Mouse (Mus musculus): ENCODE results near the gene Pard3b. TPM values are rescaled to one million over a fixed set of nuclear protein-coding genes. Genes with fewer than 3 reads are reported as not detected.

The Pard3b gene
- total and polyA plus RNA-seq, 2 experiments from 2014 or later, result 4.4 to 6.1 TPM

DNA sequence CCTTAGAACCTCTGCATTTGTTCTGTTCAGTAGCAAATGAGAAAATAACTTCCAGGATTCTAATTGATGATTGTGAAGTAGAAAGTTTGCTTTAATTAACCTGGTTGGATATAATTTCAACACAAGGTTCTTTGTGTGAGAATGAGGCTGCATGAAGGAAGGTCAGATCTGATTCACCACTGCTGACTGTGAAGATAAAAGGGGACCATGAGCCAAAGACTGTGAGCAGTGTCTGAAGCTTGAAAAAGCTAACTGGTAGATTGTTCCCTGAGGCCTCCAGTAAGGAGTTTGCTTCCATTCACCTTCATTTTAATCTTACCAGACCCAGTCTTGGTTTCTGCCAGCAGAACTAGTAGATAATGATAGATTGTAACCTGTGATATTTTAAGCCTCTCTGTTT lies 108.9 kb downstream of the Pard3b start:
- Histone ChIP-seq H3K4me2 (ENCODE audit: low read depth) (no peak overlapping the region), H3K9ac (no peak overlapping the region), H3K36me3 (ENCODE audit: insufficient read depth) (no peaks in the 10 kb centered on the region), H3K4me3 (ENCODE audit: low read depth, low read length) (no peak overlapping the region), H3K4me1 (ENCODE audit: insufficient read depth) (no peaks in the 10 kb centered on the region), H3K27me3 (ENCODE audit: insufficient read depth, low read length) (no peaks in the 10 kb centered on the region), H3K27ac (ENCODE audit: low read depth, low read length) (no peak overlapping the region), H3K9me3 (ENCODE audit: low read length) (no peaks in the 10 kb centered on the region)
- DNase-seq, result no peak
- TF ChIP-seq CTCF (IDR thresholded peaks at IDR 0.05; ENCODE audit: low read depth), result no peak
- ATAC-seq, result no peak

DNA sequence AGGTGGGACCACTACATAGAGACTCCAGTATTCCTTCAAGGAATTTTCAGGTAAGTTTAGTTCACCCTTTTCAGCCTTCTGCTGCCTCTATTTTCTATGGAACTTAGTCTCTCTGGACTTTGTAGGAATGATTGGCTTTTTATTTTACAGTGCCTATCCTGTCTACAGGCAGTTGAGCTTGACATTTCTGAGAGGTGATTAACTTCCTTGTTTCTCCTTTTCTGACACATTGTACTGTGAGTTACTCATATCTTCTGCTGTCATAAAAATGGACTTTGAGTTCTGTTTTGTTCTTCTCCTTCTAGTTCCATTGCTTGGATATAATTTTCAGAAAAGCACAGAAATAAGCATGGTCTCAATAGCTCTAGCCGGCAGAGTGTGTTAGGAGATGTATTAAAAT lies 112.4 kb downstream of the Pard3b start:
- no peaks in the 10 kb centered on the region for H3K27me3 ChIP-seq (ENCODE audit: insufficient read depth, low read length)
- 98% methylated on average over 1 of the region's 1 CpGs for WGBS
- H3K9me3 ChIP-seq (ENCODE audit: low read length), result no peaks in the 10 kb centered on the region
- no peak for ATAC-seq
- no peak overlapping the region for H3K9ac ChIP-seq
- DNase-seq, result no peak
- TF ChIP-seq CTCF (IDR thresholded peaks at IDR 0.05; ENCODE audit: low read depth), result no peak
- H3K4me3 ChIP-seq (ENCODE audit: low read depth, low read length), result no peak overlapping the region
- no peaks in the 10 kb centered on the region for H3K36me3 ChIP-seq (ENCODE audit: insufficient read depth)
- no peak overlapping the region for H3K27ac ChIP-seq (ENCODE audit: low read depth, low read length)
- no peaks in the 10 kb centered on the region for H3K4me1 ChIP-seq (ENCODE audit: insufficient read depth)
- no peak overlapping the region for H3K4me2 ChIP-seq (ENCODE audit: low read depth)

DNA sequence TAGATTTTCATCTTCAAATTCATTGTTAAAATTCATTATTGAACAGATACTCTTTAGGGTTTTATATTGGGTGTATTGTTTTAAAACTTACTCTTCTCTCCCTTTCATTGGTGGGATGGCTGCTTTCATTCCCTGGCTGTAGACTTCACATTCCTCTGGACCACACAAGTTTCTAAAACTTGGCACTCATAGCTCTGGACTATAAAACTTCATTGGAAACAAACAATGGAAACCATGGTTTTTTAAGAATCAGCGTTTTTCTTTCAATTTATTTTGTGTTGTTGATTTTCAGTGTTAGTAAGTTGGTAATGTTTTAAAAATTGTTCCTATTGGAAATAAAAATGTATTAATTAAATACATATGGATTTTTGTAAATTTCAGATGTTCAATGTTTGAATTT lies 118.1 kb downstream of the Pard3b start:
- Histone ChIP-seq H3K4me1 (ENCODE audit: insufficient read depth) (no peaks in the 10 kb centered on the region), H3K4me3 (ENCODE audit: low read depth, low read length) (no peak overlapping the region), H3K9me3 (ENCODE audit: low read length) (no peaks in the 10 kb centered on the region), H3K27me3 (ENCODE audit: insufficient read depth, low read length) (no peaks in the 10 kb centered on the region), H3K27ac (ENCODE audit: low read depth, low read length) (no peak overlapping the region), H3K36me3 (ENCODE audit: insufficient read depth) (no peaks in the 10 kb centered on the region), H3K4me2 (ENCODE audit: low read depth) (no peak overlapping the region), H3K9ac (no peak overlapping the region)
- ATAC-seq (no peak), DNase-seq (no peak)
- TF ChIP-seq CTCF (IDR thresholded peaks at IDR 0.05; ENCODE audit: low read depth), result no peak
- 76% methylated on average over 1 of the region's 1 CpGs for WGBS

DNA sequence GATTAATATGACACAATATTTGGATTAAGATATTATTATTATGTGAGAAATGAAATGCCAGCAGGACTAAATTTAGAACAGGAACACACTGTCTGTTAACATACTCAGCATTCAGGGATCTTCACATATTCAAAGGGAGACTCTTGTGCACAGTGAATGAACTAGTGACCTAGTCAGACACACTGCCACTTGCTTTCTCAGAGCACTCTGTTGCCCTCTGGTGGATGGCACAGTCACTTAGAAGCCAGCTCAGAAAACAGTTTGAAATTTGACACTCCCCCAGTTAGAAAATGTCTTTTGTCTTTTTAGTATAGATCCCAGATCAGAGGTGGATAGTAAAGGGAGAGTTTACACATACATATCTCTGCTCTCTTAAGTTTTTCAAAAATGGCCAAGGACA lies 132.6 kb downstream of the Pard3b start:
- no peak overlapping the region for H3K4me3 ChIP-seq (ENCODE audit: low read depth, low read length)
- no peaks in the 10 kb centered on the region for H3K4me1 ChIP-seq (ENCODE audit: insufficient read depth)
- no peak overlapping the region for H3K9ac ChIP-seq
- H3K27ac ChIP-seq (ENCODE audit: low read depth, low read length), result no peak overlapping the region
- H3K4me2 ChIP-seq (ENCODE audit: low read depth), result no peak overlapping the region
- ATAC-seq (0 out of 2 replicates have a peak, but pooled peaks have one; percentile 23), DNase-seq (peak; percentile 71)
- peak; percentile 86 for TF ChIP-seq CTCF (IDR thresholded peaks at IDR 0.05; ENCODE audit: low read depth)
- H3K36me3 ChIP-seq (ENCODE audit: insufficient read depth), result no peaks in the 10 kb centered on the region
- no peaks in the 10 kb centered on the region for H3K9me3 ChIP-seq (ENCODE audit: low read length)
- H3K27me3 ChIP-seq (ENCODE audit: insufficient read depth, low read length), result no peaks in the 10 kb centered on the region

DNA sequence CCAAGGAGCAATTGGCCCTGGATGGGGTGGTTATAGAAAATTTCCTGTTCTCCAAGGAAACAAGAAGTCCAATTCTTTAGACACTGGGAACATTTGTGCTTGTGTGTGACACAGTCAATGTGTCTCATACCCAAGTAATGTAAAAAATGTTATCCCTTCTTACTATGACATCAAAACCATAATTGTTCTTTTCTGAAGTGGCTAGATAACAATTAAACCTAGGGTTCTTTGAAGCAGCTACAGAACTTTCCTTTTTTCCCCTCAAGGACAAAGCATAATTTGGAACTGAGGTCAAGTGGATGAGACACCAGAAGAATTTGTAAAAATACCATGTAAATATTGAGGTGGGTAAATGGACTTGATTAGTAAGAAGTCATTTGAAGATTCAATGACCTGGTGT lies 140.1 kb downstream of the Pard3b start:
- no peak for DNase-seq
- H3K36me3 ChIP-seq (ENCODE audit: insufficient read depth), result no peaks in the 10 kb centered on the region

DNA sequence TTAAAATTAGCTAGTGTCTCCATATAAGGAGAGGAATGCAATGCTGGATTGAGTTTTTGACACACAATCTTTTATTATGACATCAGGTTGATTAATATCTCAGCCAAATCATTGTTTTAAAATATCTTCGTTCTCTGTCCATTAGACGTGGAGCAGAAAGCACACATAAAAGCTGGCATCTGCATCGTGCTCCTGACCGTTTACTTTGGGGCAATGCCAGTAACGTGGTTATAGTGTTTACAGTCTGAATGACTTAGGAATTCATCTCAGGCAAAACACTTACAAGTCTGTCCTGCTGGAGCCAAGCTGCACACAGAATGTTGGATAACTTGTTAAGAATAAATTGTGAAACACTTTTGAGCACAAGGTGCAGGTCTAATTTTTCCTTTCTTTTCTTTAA lies 141.3 kb downstream of the Pard3b start:
- no peak overlapping the region for H3K4me3 ChIP-seq (ENCODE audit: low read depth, low read length)
- H3K9ac ChIP-seq, result no peak overlapping the region
- H3K36me3 ChIP-seq (ENCODE audit: insufficient read depth), result no peaks in the 10 kb centered on the region
- 33% methylated on average over 5 of the region's 5 CpGs for WGBS
- H3K4me1 ChIP-seq (ENCODE audit: insufficient read depth), result no peaks in the 10 kb centered on the region
- H3K27me3 ChIP-seq (ENCODE audit: insufficient read depth, low read length), result no peaks in the 10 kb centered on the region
- no peak for ATAC-seq
- no peak overlapping the region for H3K27ac ChIP-seq (ENCODE audit: low read depth, low read length)
- H3K4me2 ChIP-seq (ENCODE audit: low read depth), result no peak overlapping the region
- no peak for DNase-seq
- no peaks in the 10 kb centered on the region for H3K9me3 ChIP-seq (ENCODE audit: low read length)
- TF ChIP-seq CTCF (IDR thresholded peaks at IDR 0.05; ENCODE audit: low read depth), result no peak

More for the DNA sequence above, 140.1 kb downstream of the Pard3b start:
- Histone ChIP-seq H3K4me1 (ENCODE audit: insufficient read depth) (no peaks in the 10 kb centered on the region), H3K9me3 (ENCODE audit: low read length) (no peaks in the 10 kb centered on the region), H3K27me3 (ENCODE audit: insufficient read depth, low read length) (no peaks in the 10 kb centered on the region), H3K4me3 (ENCODE audit: low read depth, low read length) (no peak overlapping the region), H3K4me2 (ENCODE audit: low read depth) (no peak overlapping the region), H3K9ac (no peak overlapping the region), H3K27ac (ENCODE audit: low read depth, low read length) (no peak overlapping the region)
- no peak for ATAC-seq
- TF ChIP-seq CTCF (IDR thresholded peaks at IDR 0.05; ENCODE audit: low read depth), result no peak

DNA sequence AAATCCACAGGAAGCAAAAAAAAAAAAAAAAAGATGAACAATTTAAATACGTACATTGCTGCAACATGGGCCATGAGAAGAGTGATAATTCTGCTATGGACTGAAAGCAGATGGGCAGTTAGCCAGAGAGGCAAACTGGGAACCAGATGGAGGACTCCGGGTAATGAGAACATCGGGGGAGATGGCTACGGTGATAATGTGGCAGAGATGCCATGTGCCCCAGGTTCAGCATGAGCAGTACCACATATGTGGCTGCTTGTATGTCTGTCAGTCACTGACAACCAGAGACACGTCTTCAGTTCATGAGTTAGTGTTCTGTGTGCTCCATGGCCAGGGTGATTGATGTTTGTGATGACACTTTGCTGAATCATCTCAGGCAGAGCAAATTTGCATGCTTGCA lies 157.7 kb downstream of the Pard3b start:
- H3K27ac ChIP-seq (ENCODE audit: low read depth, low read length), result no peak overlapping the region
- H3K4me2 ChIP-seq (ENCODE audit: low read depth), result no peak overlapping the region
- no peaks in the 10 kb centered on the region for H3K27me3 ChIP-seq (ENCODE audit: insufficient read depth, low read length)
- no peaks in the 10 kb centered on the region for H3K9me3 ChIP-seq (ENCODE audit: low read length)
- H3K4me1 ChIP-seq (ENCODE audit: insufficient read depth), result no peaks in the 10 kb centered on the region
- H3K36me3 ChIP-seq (ENCODE audit: insufficient read depth), result no peaks in the 10 kb centered on the region
- 48% methylated on average over 5 of the region's 5 CpGs for WGBS
- DNase-seq, result no peak
- no peak overlapping the region for H3K9ac ChIP-seq
- no peak for ATAC-seq
- no peak overlapping the region for H3K4me3 ChIP-seq (ENCODE audit: low read depth, low read length)
- no peak for TF ChIP-seq CTCF (IDR thresholded peaks at IDR 0.05; ENCODE audit: low read depth)

DNA sequence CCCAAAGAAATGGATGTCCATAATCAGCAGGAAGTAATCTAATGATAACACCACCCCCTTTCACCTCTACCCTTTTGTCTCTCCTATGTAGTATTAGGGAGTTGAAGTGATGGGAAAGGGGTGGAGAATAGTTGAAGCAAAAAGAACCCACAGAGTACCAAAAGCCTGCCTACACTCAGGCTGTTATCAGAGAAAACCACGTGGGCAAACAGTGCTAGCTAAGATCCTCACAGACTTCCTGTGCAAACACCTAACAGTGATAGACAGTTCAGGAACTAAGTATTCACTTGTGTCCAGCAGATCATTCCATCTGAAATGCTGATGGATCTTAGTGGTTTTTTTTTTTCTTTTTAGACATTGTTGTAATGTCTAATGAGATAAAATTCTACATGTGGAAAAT lies 181.6 kb downstream of the Pard3b start:
- Histone ChIP-seq H3K27ac (ENCODE audit: low read depth, low read length) (no peak overlapping the region), H3K27me3 (ENCODE audit: insufficient read depth, low read length) (no peaks in the 10 kb centered on the region), H3K9me3 (ENCODE audit: low read length) (no peaks in the 10 kb centered on the region), H3K4me2 (ENCODE audit: low read depth) (no peak overlapping the region), H3K4me1 (ENCODE audit: insufficient read depth) (no peaks in the 10 kb centered on the region), H3K9ac (no peak overlapping the region), H3K36me3 (ENCODE audit: insufficient read depth) (no peaks in the 10 kb centered on the region), H3K4me3 (ENCODE audit: low read depth, low read length) (no peak overlapping the region)
- TF ChIP-seq CTCF (IDR thresholded peaks at IDR 0.05; ENCODE audit: low read depth), result no peak
- DNase-seq (no peak), ATAC-seq (no peak)
- WGBS, result 33% methylated on average over 1 of the region's 1 CpGs

Measured in forebrain, postnatal 0 days (tissue).